Mouse (Mus musculus) c-Kit-positive CD71-negative TER-119-negative erythroid progenitor cells, embryonic 14.5 days (primary cell): Measurements from ENCODE around the gene 5031439G07Rik.
A peak's percentile ranks its signal among the peaks of the same experiment; 100 is the strongest.
"Not testable (repeated sequence)": the region's sequence is repeated elsewhere in the genome, so short reads cannot be mapped to it uniquely, and the experiment has no call there.

ENCODE experiments used
- DNase-seq: peaks from one replicate; pipeline ENCODE4 v3.0.0-alpha.2; 2013; ENCODE audit warnings: low read depth

Gene 5031439G07Rik

GRCm38 (mm10) chr15:84987874-84988825, at the start of gene 5031439G07Rik:
Gene 5031439G07Rik (minus strand): TSS chr15:84988551.
- DNase-seq, result peak; percentile 87

GRCm38 (mm10) chr15:85037343-85037690, 49.0 kb upstream of the 5031439G07Rik start:
- DNase-seq, result no peak

DNA sequence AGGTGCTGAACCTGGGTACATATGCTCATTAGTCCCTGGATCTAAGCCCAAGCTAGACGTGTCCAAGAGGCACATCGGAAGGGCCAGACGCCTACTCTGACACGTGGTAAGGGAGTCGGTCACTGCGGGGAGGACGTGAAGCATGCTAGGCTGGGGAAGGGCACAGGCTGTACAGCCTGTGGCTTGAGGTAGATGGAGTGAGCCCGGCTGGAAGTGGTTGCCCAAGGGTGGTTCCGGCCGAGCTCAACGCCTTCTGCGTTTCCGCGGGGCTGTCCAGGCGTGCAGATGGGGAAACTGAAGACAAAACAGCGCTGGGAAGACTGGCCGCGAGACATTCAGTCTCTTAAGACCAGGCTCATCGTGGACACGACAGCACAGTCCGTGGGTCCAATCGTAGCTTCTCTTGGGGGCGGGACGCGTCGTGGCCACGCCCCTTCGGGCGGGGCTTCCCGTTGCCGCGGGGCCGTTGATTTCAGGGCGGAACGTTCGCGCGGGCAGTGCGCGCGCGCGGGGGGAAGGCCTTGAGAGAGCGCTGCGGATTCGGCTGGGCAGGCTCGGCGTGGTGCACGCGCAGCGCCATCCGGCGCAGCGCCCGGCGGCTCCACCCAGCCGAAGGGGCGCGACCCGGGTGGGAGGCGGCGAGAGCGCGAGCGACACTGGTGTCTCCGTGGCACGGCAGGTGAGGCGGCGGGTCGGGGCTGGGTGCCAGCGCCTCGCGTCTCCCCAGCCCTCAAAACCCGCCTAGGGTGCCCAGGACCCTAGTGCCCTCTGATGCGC, 48.4 kb upstream of the 5031439G07Rik start:
- DNase-seq, result peak; percentile 93

DNA sequence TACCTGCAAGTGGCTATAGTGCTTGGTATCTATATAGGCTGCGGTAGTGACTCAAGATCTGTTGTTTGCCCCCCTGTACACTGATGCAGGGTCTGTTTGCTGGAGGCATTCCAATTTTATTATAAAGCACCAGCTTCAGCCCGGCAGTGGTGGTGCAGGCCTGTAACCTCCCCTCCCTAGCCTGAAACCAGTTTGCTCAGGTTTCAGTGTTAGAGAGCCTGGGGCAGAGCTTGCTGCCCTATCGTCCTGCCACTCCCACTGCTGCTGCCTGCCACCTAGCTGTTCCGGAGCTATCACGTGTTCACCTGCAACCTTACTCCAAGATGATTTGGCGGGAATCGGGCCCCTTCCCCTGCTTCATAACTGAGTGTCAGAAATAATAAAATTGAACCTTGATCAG, 45.6 kb upstream of the 5031439G07Rik start:
- DNase-seq, result not testable (repeated sequence)

DNA sequence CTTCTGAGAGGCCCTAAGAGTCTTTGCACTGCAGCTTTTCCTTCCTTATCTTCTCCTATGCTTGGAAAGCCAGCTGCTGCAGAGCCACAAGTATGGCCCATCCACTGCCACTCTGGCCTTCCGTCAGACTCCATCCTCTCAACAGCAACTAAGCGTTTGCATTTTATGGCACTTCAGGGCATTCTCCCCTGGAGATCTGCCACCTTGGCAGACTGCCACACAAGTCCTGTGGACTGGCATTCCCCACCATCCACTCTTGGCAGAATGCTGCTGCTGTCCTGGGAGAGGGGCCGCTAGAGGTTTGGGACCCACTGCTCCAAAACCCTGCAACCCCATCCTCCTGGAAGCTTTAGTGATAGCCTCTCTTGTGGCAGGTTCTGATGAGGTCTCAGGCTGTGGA, 43.5 kb upstream of the 5031439G07Rik start:
- no peak for DNase-seq

GRCm38 (mm10) chr15:85030643-85031042, 42.3 kb upstream of the 5031439G07Rik start:
- not testable (repeated sequence) for DNase-seq

- not testable (repeated sequence) for DNase-seq
Observed at GRCm38 (mm10) chr15:85028648-85029047, 40.3 kb upstream of the 5031439G07Rik start, which contains the start of gene Fam118a. Gene Fam118a (plus strand): TSS chr15:85028948.

DNA sequence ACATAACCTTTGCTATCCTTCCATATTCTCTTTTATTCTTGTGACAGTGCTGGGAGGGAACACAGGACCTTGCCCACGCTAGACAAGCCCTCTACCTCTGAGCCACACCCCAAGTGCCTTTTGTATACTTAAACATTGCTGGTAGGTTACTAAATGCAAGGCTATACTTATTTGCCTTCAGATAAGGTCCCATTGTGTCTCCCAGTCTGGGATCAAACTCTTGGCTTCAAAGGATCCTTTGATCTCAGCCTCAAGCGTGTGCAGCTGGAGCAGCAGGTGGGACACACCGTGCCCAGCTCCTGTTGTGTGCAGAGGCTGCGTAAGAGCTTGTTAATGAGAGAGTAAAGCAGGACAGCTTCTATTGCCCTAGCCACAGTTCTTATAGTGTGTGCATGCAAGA, 39.4 kb upstream of the 5031439G07Rik start:
- DNase-seq, result no peak

- DNase-seq, result no peak
Observed at GRCm38 (mm10) chr15:85026197-85026596, 37.8 kb upstream of the 5031439G07Rik start.

DNA sequence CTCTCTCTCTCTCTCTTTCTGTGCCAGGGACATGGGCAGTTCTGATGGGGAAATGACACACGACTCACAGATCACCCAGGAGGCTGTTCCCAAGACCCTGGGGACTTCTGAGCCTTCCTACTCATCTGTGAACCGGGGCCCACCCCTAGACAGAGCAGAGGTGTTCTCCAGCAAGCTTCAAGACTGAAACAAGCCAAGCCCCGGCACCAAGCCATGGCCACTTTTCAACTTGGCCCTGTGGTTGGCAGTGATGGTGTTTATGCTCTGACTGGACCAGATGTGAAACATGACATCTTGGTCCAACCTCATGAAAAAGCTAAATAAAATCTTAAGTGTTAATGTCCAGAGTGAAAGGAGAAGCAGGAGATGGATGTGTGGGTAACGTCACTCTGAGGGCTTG, 33.9 kb upstream of the 5031439G07Rik start:
- no peak for DNase-seq

DNA sequence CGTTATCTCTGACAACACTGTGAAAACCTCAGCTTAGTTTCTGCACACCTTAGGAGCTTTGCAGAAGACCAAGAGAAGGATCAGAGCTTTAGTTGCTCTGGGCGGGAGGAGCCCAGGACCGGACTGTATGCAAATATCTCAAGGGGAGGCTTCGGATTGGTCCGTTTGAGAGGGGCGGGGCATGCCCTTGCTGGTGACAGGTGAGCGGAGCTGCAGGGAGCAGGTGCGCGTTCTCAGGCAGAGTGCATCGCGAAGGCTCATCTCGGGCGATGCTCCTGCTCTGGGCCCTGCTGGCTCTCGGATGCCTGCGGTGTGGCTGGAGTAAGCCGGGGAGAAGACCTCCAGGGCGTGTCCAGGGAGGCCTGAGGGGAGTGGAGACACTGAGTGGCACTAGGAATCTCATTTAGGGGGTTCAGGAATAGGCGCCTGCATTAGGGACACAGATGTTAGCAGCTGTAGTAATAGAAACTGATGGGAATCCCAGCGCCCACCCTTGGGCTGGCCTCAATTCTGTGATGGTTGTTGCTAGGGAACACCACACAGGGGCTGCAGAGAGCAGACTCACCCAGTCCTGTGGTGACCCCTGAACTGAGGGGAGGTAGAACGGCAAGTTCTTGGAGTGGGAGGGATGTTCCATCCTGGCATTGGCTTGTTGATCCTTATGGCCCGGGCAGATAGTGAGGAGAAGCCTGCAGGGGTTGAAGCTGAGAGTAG, 28.8 kb upstream of the 5031439G07Rik start, which contains the start of gene Upk3a:
TSS of gene Upk3a (plus strand) at position 191 of the 714 bp plus-strand sequence.
- DNase-seq, result no peak

DNA sequence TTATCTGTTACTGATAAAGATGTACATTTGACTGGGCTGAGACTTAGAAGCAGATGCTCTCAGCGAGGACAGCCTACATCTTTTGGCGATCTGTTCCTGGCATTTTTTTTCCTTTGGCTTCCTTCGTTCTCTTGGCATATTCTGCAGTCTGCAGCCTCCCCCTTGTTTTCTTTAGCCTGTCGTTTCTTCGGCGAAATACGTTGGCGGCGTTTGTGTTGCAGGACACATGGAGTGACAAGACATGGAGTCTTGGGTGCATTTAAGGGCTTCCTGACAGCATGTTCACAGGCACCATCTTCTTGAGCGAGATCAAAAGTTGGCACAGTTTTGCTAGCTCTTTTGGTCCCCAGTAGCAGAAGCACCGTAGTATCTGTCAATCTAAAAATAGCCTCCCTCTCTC, 27.4 kb upstream of the 5031439G07Rik start:
- DNase-seq, result no peak

GRCm38 (mm10) chr15:85012662-85013054, 24.3 kb upstream of the 5031439G07Rik start:
- no peak for DNase-seq

- no peak for DNase-seq
Observed at GRCm38 (mm10) chr15:85011895-85012661, 23.7 kb upstream of the 5031439G07Rik start.

DNA sequence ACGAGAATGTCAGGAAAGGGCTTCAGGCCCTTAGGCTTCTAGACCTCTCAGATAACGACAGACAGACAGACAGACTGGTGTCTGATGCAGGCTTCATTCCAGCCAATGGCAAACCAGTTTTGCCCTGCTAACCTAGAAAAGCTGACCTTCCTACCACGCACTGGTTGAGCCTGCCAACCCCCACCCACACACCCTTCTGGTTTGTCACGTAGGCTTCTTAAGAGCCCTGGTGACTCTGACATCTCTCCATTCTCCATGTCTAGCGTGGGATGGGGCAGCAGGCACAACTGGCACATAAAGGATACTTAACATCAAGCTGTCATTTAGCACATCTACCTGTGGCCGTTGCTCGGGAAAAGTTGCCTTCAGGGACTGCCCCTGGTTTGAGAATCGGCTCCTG, 21.3 kb upstream of the 5031439G07Rik start:
- DNase-seq, result no peak

- DNase-seq, result peak; percentile 56
Observed at GRCm38 (mm10) chr15:85000984-85001982, 12.9 kb upstream of the 5031439G07Rik start.

DNA sequence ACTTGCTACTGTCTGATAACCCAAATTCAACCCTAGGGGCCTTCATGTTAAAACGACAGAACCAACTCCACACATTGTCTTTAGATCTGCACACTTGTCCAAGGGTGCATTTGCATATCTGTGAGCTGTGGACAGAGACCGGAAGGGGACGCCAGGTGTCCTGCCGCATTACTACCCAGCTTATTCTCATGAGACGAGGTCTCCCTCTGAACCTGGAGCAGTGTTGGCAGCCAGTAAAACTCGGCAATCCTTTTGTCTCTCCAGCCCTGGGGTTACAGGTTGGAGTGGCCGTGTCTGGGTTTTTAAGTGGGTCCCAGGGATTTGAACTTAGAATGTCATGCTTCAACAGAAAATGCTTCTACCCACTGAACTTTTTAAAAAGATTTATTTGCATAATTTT, 11.6 kb upstream of the 5031439G07Rik start:
- DNase-seq, result no peak

- no peak for DNase-seq
Observed at GRCm38 (mm10) chr15:84997768-84998454, 9.6 kb upstream of the 5031439G07Rik start.

DNA sequence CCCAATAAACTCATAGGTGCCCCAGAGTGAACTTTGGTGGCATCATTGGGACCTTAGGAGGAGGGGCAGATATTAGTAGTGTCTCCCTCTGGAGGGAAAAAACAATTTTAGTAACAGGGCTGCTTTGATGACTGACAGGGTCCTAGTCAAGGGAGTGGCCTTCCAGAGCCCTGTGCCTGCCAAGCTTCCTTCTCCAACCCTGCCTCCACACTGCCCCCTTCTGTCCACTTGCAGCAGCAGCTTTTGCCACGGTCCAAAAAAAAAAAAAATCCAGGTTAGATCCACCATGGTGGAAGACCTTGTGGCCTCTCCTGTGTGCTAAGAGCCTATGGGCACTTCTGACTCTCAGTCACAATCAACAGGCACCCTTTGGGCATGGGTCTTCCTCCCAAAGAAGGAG, 7.6 kb upstream of the 5031439G07Rik start:
- peak; percentile 54 for DNase-seq
